Mouse (Mus musculus) gastrocnemius, adult 2 months (tissue): ENCODE measurements around the gene Ffar3. TPM values are rescaled to one million over a fixed set of nuclear protein-coding genes. Genes with fewer than 3 reads are reported as not detected.

Experiments used
- DNase-seq: peaks from one replicate; pipeline ENCODE4 v3.0.0; 2022
- H3K27ac ChIP-seq: fragments of 200-600 bp; 2 replicates; pipeline ENCODE4 v1.8.1; 2022; ENCODE audit warnings: mild to moderate bottlenecking
- H3K4me3 ChIP-seq: fragments of 200-600 bp; 2 replicates; pipeline ENCODE4 v1.8.1; 2022; ENCODE audit warnings: mild to moderate bottlenecking, moderate library complexity
- CTCF ChIP-seq: fragments of 200-600 bp; IDR thresholded peaks from 2 replicates; pipeline ENCODE4 v1.8.1; 2022; ENCODE audit warnings: antibody characterized with exemption, mild to moderate bottlenecking, moderate library complexity
- intact Hi-C: fragments of 180-260 bp; cut with DNase I; formaldehyde crosslinking; loops from one replicate; pipeline ENCODE4 v1.15.1; 2025
- total RNA-seq, 2 experiments: library from RNA; stranded (reverse); gene quantifications; 2 replicates each; pipeline ENCODE4 v1.2.3; 2021

Ffar3 gene
- total RNA-seq, 2 experiments from 2014 or later, result not detected

DNA sequence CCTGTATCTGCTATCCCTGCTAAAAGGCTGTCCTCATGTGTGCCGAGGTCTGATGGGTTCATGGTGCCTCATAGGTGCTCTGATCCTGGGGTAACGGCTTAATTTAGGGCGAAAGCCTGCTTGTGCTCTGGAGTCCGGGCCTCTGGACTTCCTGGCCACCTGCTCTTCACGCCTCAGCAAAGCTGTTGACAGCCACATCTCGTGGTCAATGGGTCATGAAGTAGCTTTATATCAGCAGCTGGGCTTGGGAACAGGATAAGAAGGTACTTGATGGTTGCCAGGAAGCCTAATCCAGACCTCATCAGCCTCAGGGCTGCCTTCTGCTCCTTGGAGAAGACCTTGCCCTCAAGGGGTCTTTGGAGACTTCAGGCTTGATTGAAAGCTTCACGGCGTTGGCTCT is 7.4 kb upstream of the Ffar3 start:
- TF ChIP-seq CTCF, result no peak
- intact Hi-C loops, result no loop called here
- peak overlapping the region; percentile 57; the same call in 1 of the 2 replicates for H3K27ac ChIP-seq

DNA sequence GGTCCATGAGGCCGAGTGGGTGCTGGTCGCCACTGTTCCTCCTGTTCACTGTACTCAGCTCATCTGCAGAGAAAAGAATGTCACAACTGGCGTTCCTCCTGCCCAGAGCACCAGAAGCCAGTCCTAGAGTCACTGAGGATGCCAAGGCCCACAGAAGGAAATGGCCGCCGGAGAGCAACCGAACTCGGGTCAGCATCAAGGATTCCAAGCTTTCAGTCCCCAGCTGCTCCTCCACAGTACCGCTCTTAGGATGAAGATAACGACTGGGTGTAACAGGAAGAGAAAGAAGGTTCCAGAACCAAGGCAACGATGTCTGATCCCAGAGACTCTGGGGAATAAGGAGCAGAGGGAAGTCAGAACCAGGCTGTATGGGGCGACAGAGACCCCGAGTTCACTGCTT is 5.5 kb upstream of the Ffar3 start, which contains the start of gene Ffar1:
Gene Ffar1, minus strand, starts transcription at position 101 of the 400 bp plus-strand sequence.
- no peak for DNase-seq
- intact Hi-C loops, result no loop called here
- no peak within 1 kb of the TSS for H3K4me3 ChIP-seq
- TF ChIP-seq CTCF, result no peak
- no peak within 1 kb of the TSS for H3K27ac ChIP-seq

More for the DNA sequence above, 7.4 kb upstream of the Ffar3 start:
- no peak for DNase-seq
- no peak overlapping the region for H3K4me3 ChIP-seq

- peak; percentile 60 for TF ChIP-seq CTCF
- Histone ChIP-seq H3K27ac (no peak overlapping the region), H3K4me3 (no peak overlapping the region)
- intact Hi-C loops, result no loop called here
- peak; percentile 33 for DNase-seq
These were observed 3.8 kb upstream of the Ffar3 start for GRCm38 (mm10) chr7:30859635-30860402.

DNA sequence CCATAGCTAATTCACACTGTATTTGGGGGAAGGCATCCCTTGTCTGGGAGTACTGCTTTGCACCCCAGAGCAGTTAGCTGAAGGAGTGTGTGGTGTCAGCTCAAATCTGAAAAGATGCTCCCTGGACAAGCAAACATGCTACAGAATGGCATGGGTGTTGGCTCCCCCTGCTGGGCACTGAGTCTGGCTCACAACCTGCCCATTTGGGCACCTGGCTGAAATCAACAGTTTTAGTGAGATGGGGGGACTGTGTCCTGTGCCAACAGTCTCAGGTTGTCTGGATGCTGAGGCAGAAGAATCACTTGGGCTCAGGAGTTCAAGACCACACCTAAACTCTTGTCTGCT is 3.3 kb upstream of the Ffar3 start:
- DNase-seq, result peak; percentile 49
- peak; percentile 59 for TF ChIP-seq CTCF
- no peak overlapping the region for H3K4me3 ChIP-seq
- intact Hi-C loops, result no loop called here
- H3K27ac ChIP-seq, result no peak overlapping the region

GRCm38 (mm10) chr7:30857746-30858145 is 1.8 kb upstream of the Ffar3 start:
- no peak for TF ChIP-seq CTCF
- intact Hi-C loops, result no loop called here
- no peak overlapping the region for H3K27ac ChIP-seq

GRCm38 (mm10) chr7:30851421-30851820 is 4.6 kb downstream of the Ffar3 start:
- TF ChIP-seq CTCF, result no peak
- intact Hi-C loops, result no loop called here
- Histone ChIP-seq H3K27ac (no peak overlapping the region), H3K4me3 (no peak overlapping the region)
- DNase-seq, result no peak

More at GRCm38 (mm10) chr7:30857746-30858145, 1.8 kb upstream of the Ffar3 start:
- no peak overlapping the region for H3K4me3 ChIP-seq
- no peak for DNase-seq

- H3K27ac ChIP-seq, result no peak overlapping the region
- DNase-seq, result no peak
- TF ChIP-seq CTCF, result no peak
- intact Hi-C loops, result no loop called here
- H3K4me3 ChIP-seq, result no peak overlapping the region
These were observed 8.0 kb downstream of the Ffar3 start for GRCm38 (mm10) chr7:30847934-30848333.

- Histone ChIP-seq H3K4me3 (no peak overlapping the region), H3K27ac (no peak overlapping the region)
- no peak for TF ChIP-seq CTCF
- intact Hi-C loops, result no loop called here
- no peak for DNase-seq
These were observed 8.6 kb downstream of the Ffar3 start for GRCm38 (mm10) chr7:30847386-30847785.

GRCm38 (mm10) chr7:30846505-30847053 is 9.4 kb downstream of the Ffar3 start:
- no peak overlapping the region for H3K4me3 ChIP-seq
- intact Hi-C loops, result no loop called here
- DNase-seq, result no peak
- TF ChIP-seq CTCF, result no peak
- H3K27ac ChIP-seq, result no peak overlapping the region

DNA sequence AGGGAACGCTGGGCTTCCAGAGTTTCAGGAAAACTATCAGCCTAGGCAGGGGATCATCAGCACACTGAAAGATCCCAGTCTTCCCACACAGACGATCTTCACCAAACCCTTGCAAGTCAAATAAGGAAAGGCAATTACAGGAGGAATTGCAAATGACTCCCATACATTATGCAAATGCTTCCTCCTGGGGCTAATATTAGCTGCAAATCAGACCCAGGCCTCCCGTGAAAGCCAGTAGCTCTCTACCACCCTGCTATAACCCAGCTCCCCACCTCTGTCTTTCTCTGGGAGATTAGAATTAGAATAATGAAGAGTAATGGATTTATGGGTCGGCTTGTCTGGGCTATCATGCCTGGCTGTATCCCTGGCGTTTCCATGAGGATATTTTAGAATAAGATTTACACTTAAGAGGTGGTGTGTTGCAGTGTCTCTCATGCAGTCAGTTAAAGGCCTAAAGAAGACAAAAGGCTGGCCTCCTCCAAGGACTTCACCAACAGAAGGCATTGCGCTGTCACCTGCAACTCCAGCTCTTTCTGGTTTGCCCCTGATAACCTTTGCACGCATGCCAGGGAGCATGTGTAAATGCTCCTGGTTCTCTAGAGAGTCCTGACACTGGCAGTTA is 11.2 kb downstream of the Ffar3 start:
- no peak for DNase-seq
- Histone ChIP-seq H3K27ac (no peak overlapping the region), H3K4me3 (no peak overlapping the region)
- TF ChIP-seq CTCF, result no peak
- intact Hi-C loops, result no loop called here

DNA sequence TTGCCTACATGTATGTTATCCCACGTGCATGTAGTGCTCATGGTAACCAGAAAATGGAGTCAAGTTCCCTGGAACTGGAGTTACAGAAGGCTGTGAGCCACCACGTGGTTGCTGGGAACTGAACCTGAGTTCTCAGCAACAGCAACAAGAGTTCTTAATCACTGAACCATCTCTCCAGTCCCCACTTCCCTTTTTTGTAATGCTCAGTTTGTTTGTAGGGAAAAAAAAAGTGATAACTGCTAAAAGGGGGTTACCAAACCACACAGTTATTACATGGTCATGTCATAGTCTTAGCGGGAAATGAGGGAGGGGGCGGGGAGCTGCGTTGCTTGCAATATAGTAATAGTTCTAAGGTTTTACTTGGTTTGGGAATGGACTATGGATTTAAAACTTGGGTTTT is 13.9 kb downstream of the Ffar3 start:
- intact Hi-C loops, result no loop called here
- no peak for DNase-seq
- no peak overlapping the region for H3K27ac ChIP-seq
- H3K4me3 ChIP-seq, result no peak overlapping the region
- no peak for TF ChIP-seq CTCF

GRCm38 (mm10) chr7:30841379-30841778 is 14.6 kb downstream of the Ffar3 start:
- no peak for TF ChIP-seq CTCF
- intact Hi-C loops, result no loop called here
- Histone ChIP-seq H3K4me3 (no peak overlapping the region), H3K27ac (no peak overlapping the region)
- no peak for DNase-seq

- intact Hi-C loops, result no loop called here
- no peak for TF ChIP-seq CTCF
- no peak for DNase-seq
- Histone ChIP-seq H3K27ac (no peak overlapping the region), H3K4me3 (no peak overlapping the region)
These were observed 15.7 kb downstream of the Ffar3 start for GRCm38 (mm10) chr7:30840306-30840705.
